Mouse (Mus musculus) liver, embryonic 14.5 days (tissue): ENCODE measurements around the gene St3gal4. TPM values are rescaled to one million over a fixed set of nuclear protein-coding genes. Genes with fewer than 3 reads are reported as not detected.

Source experiments
- ATAC-seq: fragments of 200-750 bp; cut with Nextera tagmentation; 2 replicates; pipeline ENCODE4 v1.8.0; 2017; ENCODE audit warnings: moderate number of reproducible peaks, mild to moderate bottlenecking, moderate library complexity; ENCODE audit not compliant: insufficient read depth
- DNase-seq, 3 experiments: peaks; one replicate each; pipeline ENCODE4 v3.0.0-alpha.2; 2012 to 2013; ENCODE audit warnings: low read depth in 3 of 3, low spot score in 3 of 3
- H3K27ac ChIP-seq: fragments of 300-500 bp; sonication (generic); 2 replicates; pipeline ENCODE4 v1.5.1; 2014; ENCODE audit warnings: moderate library complexity, mild to moderate bottlenecking, control low read depth, inconsistent platforms
- H3K27me3 ChIP-seq: fragments of 300-500 bp; sonication (generic); 2 replicates; pipeline ENCODE4 v1.6.1; 2014; ENCODE audit warnings: mild to moderate bottlenecking, low read length, moderate library complexity; ENCODE audit not compliant: control insufficient read depth, insufficient read depth
- H3K36me3 ChIP-seq: fragments of 300-500 bp; sonication (generic); replicated peaks from 2 replicates; pipeline ENCODE4 v1.6.1; 2014; ENCODE audit warnings: low read depth; ENCODE audit not compliant: control insufficient read depth, insufficient read depth
- H3K4me1 ChIP-seq, 2 experiments: fragments of 200-500 bp in 1 of 2; fragments of 300-500 bp in 1 of 2; sonication (generic) in 1 of 2; replicated peaks; 2 replicates each; pipeline ENCODE4 v1.6.1; 2012 to 2014; ENCODE audit warnings: antibody characterized with exemption in 1 of 2, inconsistent platforms in 1 of 2, low read length in 1 of 2; ENCODE audit not compliant: control insufficient read depth in 2 of 2, insufficient read depth in 2 of 2
- H3K4me2 ChIP-seq: fragments of 300-500 bp; sonication (generic); 2 replicates; pipeline ENCODE4 v1.6.1; 2014; ENCODE audit warnings: low read depth, mild to moderate bottlenecking, control low read depth, moderate library complexity
- H3K4me3 ChIP-seq, 2 experiments: fragments of 200-500 bp in 1 of 2; fragments of 300-500 bp in 1 of 2; sonication (generic) in 1 of 2; 2 replicates each; pipeline ENCODE4 v1.5.1; 2012 to 2014; ENCODE audit warnings: low read depth in 2 of 2, low read length in 2 of 2, mild to moderate bottlenecking in 2 of 2, control low read depth in 1 of 2, inconsistent platforms in 1 of 2, moderate library complexity in 1 of 2; ENCODE audit not compliant: insufficient read depth in 1 of 2
- H3K9ac ChIP-seq: fragments of 300-500 bp; sonication (generic); replicated peaks from 2 replicates; pipeline ENCODE4 v1.6.1; 2014; ENCODE audit warnings: mild to moderate bottlenecking, control low read depth, moderate library complexity
- H3K9me3 ChIP-seq: fragments of 300-500 bp; sonication (generic); 2 replicates; pipeline ENCODE4 v1.6.1; 2016; ENCODE audit warnings: low read length, mixed read lengths; ENCODE audit not compliant: control insufficient read depth
- CTCF ChIP-seq: IDR thresholded peaks from 2 replicates; pipeline ENCODE4 v1.5.1; 2016; ENCODE audit warnings: antibody characterized with exemption, low read depth, control low read depth
- EP300 ChIP-seq: IDR thresholded peaks from 2 replicates; pipeline ENCODE4 v1.6.1; 2016; ENCODE audit warnings: antibody characterized with exemption, low read depth
- WGBS: fragments of 180-500 bp; shearing (Covaris S2); extraction: QIAGEN DNeasy Blood & Tissue Kit; methylation state at CpG from one replicate; pipeline ENCODE4 v1.1.7; 2014; ENCODE audit not compliant: insufficient replicate concordance; 5-methylcytosine and 5-hydroxymethylcytosine counted together
- polyA plus RNA-seq, 2 experiments: library from polyadenylated mRNA; depleted of rRNA in 1 of 2; stranded (reverse) in 1 of 2; unstranded in 1 of 2; fragments of >200 nt; fragmentation: Nextera tagmentation in 1 of 2; extraction: Ambion mirVana in 1 of 2; gene quantifications; 2 replicates each; pipeline versions ENCODE4 v1.2.1 to v1.2.3; 2012 to 2014

The St3gal4 gene
- polyA plus RNA-seq, 2 experiments = 6.0 to 19.2 TPM

GRCm38 (mm10) chr9:35104711-35105110 lies 14.4 kb downstream of the St3gal4 start:
- Histone ChIP-seq H3K9ac (no peak overlapping the region), H3K27me3 (no peaks in the 10 kb centered on the region), H3K36me3 (peaks cover 15% of the 10 kb centered on the region; the same call in 1 of the 2 replicates), H3K27ac (no peak overlapping the region), H3K4me1 (peaks cover 40 to 56% of the 10 kb centered on the region in 2 experiments), H3K4me2 (no peak overlapping the region), H3K4me3 (no peak overlapping the region), H3K9me3 (no peaks in the 10 kb centered on the region)
- DNase-seq (no peak), ATAC-seq (no peak)
- WGBS = 68% methylated on average over 4 of the region's 4 CpGs
- no peak for TF ChIP-seq EP300
- TF ChIP-seq CTCF = no peak

GRCm38 (mm10) chr9:35098762-35099161 lies 20.3 kb downstream of the St3gal4 start:
- H3K9ac ChIP-seq = no peak overlapping the region
- DNase-seq (no peak), ATAC-seq (no peak)
- H3K4me3 ChIP-seq = no peak overlapping the region
- TF ChIP-seq CTCF = no peak
- no peak for TF ChIP-seq EP300
- no peak overlapping the region for H3K27ac ChIP-seq
- no peaks in the 10 kb centered on the region for H3K9me3 ChIP-seq
- 67% methylated on average over 4 of the region's 4 CpGs for WGBS
- H3K36me3 ChIP-seq = peaks cover 12% of the 10 kb centered on the region; the same call in 1 of the 2 replicates
- H3K27me3 ChIP-seq = no peaks in the 10 kb centered on the region
- no peak overlapping the region for H3K4me2 ChIP-seq
- H3K4me1 ChIP-seq = peaks cover 19 to 32% of the 10 kb centered on the region in 2 experiments

DNA sequence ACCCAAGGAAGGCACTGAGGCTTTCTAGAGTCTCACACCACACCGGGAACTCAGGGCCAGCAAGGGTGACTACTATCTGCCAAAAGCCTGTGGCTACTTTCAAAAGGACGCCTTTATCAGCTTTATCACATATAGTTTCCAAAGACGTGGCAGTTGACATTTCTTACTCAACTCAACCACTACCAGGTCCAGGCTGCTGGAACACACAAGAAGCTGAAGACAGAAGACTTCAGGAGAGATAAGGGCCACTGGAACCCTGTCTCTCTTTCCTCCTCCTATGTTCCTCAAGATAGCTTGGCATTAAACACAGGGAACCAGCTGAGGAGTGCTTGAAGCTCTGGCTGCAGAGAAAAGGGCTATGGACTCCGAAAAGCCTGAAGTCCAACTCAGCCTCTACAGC lies 21.2 kb downstream of the St3gal4 start:
- H3K4me3 ChIP-seq = no peak overlapping the region
- ATAC-seq (peak; percentile 55; the same call in 1 of the 2 replicates), DNase-seq (no peak)
- H3K4me2 ChIP-seq = no peak overlapping the region
- WGBS = 23% methylated on average over 4 of the region's 4 CpGs
- peaks cover 9% of the 10 kb centered on the region; the same call in 1 of the 2 replicates for H3K36me3 ChIP-seq
- 0 out of 2 replicates have a peak overlapping the region, but pooled peaks have one; percentile 8 for H3K27ac ChIP-seq
- TF ChIP-seq EP300 (peak; percentile 36; the same call in 1 of the 2 replicates), CTCF (no peak)
- peaks cover 26 to 32% of the 10 kb centered on the region in 2 experiments for H3K4me1 ChIP-seq
- no peaks in the 10 kb centered on the region for H3K9me3 ChIP-seq
- H3K9ac ChIP-seq = no peak overlapping the region
- H3K27me3 ChIP-seq = no peaks in the 10 kb centered on the region

GRCm38 (mm10) chr9:35095726-35096125 lies 23.3 kb downstream of the St3gal4 start:
- no peak for DNase-seq
- Histone ChIP-seq H3K4me3 (no peak overlapping the region), H3K4me2 (no peak overlapping the region), H3K9ac (no peak overlapping the region), H3K9me3 (no peaks in the 10 kb centered on the region), H3K27me3 (no peaks in the 10 kb centered on the region), H3K27ac (no peak overlapping the region), H3K36me3 (0 out of 2 replicates have a peak, but pooled peaks cover 2% of the 10 kb centered on the region), H3K4me1 (peaks cover 32 to 39% of the 10 kb centered on the region in 2 experiments)
- no peak for TF ChIP-seq CTCF
- TF ChIP-seq EP300 = no peak
- ATAC-seq = no peak
- 87% methylated on average over 1 of the region's 1 CpGs for WGBS

- WGBS = 74% methylated on average over 3 of the region's 3 CpGs
- ATAC-seq = no peak
These were observed 25.7 kb downstream of the St3gal4 start for GRCm38 (mm10) chr9:35093350-35093749.

More at GRCm38 (mm10) chr9:35093350-35093749, 25.7 kb downstream of the St3gal4 start:
- Histone ChIP-seq H3K4me2 (no peak overlapping the region), H3K9me3 (no peaks in the 10 kb centered on the region), H3K36me3 (no peaks in the 10 kb centered on the region), H3K4me1 (peaks cover 25 to 32% of the 10 kb centered on the region in 2 experiments), H3K27ac (no peak overlapping the region), H3K9ac (no peak overlapping the region), H3K27me3 (no peaks in the 10 kb centered on the region), H3K4me3 (no peak overlapping the region)
- no peak for DNase-seq
- no peak for TF ChIP-seq EP300
